Mouse (Mus musculus) CH12F3 (cell line): ENCODE measurements around the gene CK137956.

ENCODE experiments used
- in situ Hi-C: fragments of 300-500 bp; cut with MboI; formaldehyde crosslinking; loops from 2 replicates; pipeline ENCODE4 v1.14.3; 2020; ENCODE audit warnings: low sequenced_read_pairs

The CK137956 gene

DNA sequence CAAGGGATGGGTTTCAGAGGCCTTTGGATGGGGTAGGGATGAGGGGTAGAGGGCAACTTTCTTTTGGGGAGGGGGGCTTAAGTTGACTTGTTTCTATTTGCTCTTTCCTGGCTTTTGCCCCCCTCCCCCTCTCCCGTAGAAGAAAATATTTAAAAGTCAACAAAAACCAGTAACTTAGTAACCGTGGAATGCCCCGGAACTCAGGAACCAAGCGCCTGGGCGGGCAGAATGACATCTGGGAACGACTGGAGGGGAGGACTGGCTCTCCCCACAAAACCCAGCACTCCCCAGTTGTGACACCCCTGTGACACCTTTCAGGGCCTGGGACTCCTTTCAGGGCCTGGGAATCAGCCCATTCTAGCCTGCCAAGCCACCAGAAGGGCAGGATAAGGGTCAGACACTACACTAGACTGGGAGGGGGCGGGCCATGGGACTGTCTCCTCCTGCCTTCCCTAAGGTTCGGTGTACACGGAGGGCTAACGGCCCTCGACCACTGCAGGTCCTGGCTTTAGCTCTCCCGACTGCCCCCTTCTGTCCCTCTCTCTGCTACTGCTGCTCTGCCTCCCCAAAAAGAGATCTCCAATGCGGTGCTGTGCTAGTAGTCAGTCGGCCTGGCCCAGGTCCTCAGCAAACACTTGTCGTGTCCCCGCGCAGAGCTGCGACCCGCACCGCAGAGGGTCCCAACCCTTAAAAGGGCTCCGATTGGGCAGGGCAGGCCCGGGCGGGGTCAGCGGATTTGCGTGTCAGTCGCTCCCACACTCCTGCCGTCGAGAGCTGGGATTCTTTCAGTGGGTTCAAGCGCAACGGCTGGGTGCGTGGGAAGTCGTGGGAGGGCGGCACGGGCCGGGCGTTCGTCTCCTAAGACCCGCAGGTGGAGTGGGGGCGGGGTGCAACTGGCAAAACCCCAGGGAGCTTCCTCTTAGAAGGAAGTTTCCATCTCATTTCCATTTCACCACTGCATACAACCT lies at the start of gene CK137956:
TSS of gene CK137956 (minus strand) at position 51 of the 968 bp plus-strand sequence.
- in situ Hi-C loops: no loop called here

DNA sequence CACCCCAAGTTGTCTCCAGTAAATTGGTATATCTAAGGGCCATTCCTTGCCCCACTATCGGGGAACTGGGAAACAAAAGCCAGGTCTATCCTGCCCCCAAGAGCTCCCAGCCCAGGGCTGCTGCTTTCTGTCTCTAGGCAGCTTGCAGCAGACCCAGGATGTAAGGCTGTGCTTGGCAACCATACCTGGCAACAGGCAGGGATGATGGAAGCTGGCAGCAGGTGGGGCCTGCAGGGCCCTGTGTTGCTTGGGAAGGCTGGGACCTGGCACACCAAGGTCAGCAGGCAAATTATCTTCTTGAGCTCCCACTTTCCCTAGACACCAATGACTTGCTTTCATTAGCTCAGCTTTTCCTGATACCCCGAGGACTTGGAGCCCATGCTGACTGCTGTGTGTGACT lies 48.7 kb upstream of the CK137956 start:
- in situ Hi-C loops: no loop called here

DNA sequence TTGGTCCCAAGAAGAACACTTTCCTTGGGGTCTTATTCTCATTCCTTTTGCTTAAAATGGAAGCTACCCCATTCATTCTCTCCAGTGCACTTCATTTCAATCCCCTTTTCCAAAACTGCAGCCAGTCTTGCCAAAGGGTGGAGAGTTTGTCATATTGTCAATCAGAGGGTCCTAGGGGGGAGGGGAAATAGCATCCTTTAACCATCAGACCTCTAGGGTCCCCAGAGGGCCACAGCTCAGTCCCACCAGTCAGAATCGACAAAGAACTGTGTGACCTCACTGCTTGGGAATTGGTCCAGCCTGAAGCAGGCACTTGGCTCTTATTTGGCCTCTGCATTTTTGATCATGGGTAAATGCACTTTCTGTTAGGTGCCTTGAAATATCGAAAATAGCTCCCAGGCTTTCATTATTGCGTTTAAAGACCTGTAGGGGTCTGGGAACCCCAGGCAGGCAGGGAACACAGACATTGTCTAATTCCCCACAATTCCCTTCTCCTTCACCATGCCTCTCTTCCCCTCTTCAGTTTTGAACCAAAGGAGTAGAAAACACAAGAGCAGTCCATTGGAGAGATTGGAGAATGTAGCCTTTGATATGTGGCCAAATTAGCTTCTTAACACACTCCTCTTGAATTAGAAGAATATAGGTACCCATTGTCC lies 34.2 kb upstream of the CK137956 start:
- in situ Hi-C loops: no loop called here

DNA sequence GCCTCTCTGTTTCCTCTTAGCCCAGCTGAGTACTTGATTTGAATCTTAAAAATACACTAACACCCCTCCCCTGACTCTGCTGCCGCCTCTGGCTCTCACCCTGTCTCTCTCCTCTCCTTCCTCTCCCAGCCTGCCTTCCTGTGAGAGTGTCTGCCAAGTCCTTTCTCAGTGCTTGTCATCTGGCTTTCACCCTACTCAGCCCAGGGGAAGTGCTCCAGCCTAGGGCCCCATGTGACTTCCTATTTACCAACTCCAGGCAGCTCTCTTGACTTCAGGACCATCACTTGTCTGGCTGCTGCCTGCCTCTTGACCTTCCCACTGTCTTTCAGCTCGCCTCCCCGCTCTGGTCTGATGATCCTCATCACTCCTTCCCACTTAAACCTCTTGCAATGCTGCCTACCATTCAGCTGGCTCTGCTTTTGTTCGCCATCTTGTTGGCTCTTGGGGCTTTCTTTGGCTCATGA lies 31.9 kb upstream of the CK137956 start:
- in situ Hi-C loops: no loop called here

DNA sequence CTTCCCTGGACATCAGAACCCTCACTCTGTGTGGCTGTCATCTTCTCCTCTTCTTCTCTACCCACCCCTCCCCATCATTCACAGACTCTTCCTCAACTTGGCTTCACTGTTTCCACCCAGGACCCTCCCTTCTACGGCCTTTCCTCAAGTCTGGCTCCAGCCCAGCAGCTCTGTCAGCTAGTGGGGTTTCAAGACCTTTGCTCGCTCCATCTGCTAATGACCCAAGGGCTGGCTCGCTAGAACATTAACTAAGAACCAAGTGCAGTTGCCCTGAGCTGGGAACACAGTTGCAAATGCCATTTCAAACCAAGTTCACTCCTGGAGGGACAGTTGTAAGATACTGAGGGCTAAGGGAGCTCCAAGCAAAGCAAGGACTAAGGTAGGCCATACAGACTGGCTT lies 28.5 kb upstream of the CK137956 start:
- in situ Hi-C loops: no loop called here

DNA sequence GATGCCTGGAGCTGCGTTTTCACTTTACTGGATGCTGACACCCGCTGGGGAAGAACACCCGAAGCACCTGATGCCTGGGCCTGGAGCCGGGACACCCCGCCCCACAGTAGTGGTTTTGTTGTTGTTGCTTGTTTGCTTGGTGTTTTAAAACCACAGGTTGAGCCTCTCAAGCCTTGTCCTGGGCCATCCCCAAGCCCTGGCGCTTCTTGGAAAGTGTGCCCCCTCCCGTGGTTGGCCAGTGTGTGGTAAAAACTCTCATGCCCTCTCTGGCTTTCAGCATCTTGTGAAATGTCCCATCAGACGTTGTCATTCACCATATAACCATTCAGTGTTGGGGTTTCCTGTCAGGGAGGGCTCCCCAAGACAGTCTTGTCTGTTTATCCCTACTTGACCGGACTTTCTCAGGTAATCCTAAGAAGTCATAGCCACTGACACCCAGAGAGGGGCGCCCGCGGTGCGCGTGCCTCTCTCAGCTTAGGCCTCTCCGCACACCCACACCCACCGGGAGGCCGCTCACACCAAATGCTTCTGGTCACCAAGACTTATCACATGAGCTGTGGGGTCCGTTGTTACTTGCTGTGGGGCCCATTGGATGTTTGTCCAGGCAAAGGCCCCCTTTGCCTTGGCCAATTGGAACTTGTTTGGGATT lies 18.7 kb upstream of the CK137956 start:
- in situ Hi-C loops: no loop called here

DNA sequence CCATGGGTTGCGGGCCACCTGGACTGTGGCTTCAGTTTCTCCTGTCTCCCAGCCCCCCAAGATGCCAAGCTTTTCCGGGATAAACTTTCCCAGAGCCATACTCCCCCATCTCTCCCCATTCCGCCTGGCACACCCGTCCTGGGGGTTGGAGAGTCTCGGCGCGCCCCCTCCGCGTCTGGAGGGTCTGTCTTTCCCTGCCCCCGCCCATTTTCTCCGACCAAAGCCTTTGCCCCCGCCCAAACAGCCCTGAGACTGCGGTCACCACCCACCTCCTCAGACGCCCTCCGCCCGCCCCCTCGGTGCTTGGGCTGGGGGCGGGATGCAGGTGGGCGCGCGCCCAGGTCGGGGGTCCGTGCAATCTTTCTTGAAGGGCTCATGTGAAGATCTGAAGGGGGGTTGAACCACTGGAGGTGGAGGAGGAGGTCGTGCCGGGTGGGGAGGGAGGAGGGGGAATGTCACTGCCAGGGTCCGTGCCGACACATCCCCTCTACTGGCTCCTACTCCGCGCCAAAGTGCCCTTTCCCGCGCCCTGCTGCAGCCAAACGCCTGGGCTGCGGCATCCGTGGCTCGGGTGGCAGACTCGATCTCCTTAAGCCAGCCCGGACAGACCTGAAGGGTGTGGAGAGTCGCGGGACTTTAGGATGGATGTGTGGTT lies 17.9 kb upstream of the CK137956 start:
- in situ Hi-C loops: no loop called here

DNA sequence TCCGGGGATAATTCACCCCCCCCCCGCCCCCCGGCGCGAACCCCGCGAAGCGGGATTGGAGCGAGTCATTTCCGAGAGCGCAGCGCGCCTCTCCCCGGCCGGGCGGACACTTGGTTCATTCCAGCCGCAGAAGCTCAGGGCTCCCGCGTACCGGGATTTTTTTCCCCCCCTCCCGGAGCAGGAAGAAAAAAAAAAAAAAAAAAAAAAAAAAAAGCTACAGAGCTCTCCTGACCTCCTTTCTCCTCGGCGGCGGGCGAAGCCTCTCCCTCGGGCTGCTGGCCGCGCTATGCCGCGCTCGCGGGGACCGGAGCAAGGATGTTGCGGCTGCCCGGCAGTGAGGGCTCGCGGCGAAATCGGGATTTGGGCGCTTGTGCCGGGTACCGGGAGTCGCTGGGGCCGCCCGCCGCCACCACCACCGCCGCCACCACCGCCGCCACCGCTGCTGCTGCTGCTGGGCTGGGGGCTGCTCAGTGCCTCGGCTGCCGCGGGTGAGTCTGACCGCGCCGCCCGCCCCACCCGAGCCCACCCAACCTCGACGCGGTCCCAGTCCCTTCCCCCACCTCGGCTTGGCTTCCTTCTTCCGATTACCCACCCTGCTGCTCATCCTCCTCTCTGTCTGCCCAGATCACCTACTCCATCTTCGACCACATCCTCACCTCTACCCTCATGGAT lies 17.2 kb upstream of the CK137956 start, which contains the start of gene Csmd2:
TSS of gene Csmd2 (plus strand) at position 74 of the 672 bp plus-strand sequence.
- in situ Hi-C loops: no loop called here

DNA sequence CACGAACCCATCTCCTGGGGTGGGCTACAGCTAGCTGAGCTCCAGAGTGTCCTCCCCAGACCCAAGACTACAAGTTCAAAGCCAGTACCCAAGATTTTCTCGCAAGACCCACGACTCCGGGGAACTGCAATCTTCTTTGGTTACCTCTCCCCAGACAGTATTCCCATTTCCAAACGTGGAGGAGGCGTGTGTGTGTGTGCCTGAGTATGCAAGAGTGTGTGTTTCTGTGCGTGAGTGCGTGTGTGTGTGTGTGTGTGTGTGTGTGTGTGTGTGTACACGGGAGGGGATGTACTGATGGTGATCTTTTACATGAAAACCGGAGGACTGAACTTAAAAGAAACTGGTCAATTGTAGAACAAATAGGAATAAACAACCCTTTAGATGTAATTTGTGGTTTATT lies 16.5 kb upstream of the CK137956 start:
- in situ Hi-C loops: no loop called here

DNA sequence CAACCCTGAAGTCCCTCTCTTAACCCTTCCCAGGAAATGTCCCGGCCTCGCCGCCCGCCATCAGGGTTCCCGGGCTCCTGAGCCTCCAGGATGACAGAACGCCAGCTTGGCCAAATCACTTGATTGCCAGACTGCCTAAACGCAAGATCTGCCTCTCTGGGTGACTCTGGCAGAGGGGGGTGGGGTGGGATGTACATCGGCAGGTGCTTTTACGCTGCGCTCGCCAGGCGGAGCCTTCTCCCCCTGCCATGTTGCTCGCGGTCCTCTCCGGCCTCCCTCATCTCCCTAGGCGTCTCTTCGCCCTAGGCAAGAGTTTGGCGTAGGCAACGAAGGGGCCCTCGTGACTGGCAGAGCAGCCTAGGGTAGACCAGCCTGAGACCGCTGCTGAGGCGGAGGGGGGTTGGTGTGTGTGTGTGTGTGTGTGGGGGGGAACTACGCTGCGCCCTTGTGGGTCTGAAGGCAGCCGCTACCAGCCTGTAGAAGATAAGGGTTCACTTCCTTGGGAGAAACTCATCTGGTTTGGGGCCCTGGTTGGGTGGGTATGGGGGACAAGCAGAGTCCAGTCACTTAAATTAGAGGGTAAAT lies 15.8 kb upstream of the CK137956 start:
- in situ Hi-C loops: no loop called here

DNA sequence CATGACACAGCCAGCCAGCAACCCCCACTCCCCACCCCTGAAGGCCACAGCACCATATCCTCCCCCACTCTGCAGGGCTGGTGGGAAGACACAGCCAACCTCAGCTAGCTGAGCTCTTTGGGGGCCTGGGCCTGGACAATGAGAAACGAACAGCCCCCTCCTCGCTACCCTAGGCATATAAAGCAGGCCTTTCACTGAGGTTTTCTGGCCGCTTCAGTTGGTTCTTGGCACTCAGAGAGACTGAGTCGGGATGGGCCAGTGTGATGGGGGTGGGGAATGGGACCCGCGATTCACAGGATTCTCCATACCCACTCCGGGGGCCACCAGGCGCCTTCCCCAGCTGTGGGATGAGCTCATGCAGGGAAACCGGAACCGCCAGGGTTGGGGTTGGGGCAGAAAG lies 15.1 kb upstream of the CK137956 start:
- in situ Hi-C loops: no loop called here

DNA sequence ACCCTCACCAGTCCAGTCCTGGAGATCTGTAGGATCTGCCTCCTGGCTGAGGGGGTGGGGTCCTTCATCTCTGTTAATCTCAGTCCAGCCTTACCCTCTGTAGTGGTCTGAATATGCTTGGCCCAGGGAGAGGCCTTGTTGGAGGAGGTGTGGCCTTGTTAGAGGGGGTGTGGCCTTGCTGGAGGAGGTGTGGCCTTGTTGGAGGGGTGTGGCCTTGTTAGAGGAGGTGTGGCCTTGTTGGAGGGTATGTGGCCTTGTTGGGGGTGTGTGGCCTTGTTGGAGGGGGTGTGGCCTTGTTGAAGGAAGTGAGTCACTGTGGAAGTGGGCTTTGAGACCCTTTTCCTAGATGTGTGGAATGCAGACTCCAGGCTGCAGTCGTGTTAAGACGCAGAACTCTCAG lies 13.7 kb upstream of the CK137956 start:
- in situ Hi-C loops: no loop called here

DNA sequence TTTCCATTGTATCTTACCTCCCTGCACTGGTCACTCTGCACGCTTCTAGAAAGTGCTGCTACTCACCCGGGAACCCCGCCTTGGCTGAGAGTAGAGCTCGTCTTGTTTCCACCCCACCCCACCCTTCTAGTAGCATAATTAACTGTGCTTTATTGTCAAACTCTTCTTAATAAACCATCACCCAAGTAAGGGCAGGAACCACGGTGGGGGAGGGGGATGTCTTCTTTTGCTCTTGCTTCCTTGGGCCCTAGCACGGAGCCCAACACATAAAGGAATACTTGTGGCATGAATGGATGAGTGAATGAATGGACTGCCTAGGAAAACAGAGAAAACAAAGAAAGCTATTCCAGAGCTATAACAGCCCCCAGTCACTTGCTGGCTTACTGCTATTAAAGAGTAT lies 10.4 kb upstream of the CK137956 start:
- in situ Hi-C loops: no loop called here

DNA sequence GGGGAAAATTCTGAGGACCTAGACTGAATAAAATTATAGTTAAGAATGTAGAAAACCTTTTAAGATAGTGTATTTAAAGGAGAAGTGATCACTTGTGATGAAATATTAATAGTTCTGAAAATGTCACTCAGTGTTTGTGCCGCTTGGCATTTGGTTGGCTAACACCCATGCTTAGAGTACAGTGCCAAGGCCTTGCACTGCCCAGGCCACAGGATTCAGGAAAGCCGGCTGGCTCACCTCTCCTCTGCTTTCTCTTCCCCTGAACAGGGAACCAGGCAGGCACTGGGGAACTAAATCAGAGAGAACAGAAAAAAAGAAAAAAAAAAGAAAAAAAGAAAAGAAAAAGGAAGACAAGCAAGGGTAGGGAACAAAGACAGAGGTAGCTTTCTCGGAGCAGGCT lies 2.2 kb upstream of the CK137956 start:
- in situ Hi-C loops: no loop called here

DNA sequence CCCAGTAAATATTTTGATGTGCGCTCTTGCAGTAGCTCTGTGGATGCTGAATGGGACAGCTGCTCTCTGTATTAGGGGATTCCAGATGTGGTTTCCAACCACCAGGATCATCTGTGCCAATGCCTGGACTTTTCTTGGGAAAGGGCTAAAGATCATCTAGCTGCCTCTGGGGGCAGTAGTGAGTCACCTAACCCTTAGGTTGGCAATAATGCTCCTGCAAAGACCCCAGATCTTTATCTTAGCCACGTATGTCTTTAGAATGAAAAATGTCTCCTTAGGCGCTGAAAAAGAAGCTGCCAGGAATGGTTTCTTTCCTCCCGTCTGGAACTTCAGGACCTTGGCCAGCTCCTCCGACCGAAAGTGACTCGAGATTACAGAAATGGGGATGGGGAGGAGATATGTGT lies 731 bp downstream of the CK137956 start:
- in situ Hi-C loops: no loop called here

DNA sequence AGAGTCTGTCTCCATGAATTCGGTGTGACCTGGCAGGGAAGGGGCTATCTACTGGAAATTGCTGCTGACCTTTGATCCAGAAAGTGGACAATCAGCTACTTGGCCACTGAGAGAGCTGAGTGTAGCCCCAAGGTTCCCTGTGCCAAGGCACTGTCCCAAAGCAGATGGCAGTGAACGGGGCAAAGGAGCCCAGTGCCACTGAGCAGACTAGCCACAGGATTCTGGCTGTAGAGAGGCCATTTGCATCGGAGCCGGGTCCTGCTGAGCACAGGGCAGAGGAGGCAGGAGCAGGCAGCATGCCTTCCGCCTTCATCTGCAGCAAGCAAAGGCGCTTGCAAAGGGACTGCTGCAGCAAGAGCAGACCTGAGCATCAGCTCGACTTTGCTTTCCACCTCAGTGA lies 1.6 kb downstream of the CK137956 start:
- in situ Hi-C loops: no loop called here

DNA sequence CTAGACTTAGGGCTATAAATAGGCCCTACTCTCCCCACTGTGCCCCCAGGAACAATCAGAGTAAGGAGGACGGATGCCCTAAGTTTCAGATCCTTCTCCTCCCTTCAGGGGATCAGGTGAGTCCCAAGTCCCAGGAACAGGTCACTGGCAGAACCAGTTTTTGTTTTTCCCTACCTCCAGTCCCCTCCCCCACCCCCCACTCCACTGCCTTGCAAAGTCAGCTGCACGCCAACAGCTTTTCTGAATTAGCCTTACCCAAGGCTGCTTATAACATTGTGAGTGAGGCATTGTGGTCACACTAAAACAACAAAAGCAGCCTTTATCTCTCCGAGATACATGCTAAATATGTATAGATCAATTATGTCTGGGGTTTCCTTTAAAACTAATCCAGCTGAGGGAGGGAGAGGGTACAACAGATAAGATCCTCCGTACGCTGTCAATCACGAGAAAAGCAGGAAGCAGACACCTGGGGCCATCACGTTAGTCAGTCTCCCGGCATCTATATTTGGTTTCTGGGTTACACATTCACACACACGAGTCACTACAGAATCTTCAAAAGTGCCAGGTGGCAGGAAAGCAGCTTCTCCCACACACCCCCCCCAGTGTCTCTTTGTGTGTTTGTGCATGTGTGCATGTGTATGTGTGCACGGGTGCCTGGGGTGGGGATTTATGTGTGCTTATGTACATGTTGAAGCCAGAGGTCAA lies 17.6 kb downstream of the CK137956 start:
- in situ Hi-C loops: no loop called here

DNA sequence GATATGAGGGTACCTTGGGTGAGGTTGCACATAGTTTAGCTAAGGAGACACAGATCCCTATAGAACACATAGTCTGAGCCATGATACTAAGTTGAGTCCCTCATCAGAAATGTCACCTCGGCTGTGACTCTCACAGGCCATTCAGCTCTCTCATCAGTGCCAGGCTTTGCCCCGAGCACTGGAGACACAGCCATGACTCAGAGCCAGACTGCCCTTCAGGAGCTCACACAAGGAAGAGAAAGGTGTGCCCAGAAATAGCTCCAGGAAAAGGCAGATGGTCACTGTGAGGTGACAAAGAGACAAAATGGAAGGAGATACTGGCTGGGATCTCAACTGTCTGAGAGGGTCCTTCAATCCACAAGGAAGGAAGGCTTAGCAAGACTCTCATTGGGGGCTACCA lies 23.1 kb downstream of the CK137956 start:
- in situ Hi-C loops: no loop called here

DNA sequence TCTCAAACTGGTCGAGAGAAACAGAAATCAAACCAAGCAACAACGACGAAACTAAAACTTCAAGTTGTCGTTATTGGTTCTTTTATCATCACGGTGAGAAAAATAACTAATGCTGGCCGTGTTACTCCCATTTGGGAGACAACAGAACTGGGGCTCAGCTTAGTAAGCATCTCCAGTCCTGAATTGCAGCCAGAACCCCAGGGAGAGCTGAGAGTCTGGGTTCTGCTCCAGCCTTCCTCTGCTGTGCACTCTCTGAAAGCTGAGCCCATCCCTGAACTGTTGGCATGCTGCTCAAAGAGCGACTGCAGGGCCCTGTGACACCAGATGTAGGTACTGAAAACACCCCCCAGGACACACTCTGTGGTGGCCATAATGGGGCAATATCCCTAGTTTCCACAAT lies 33.3 kb downstream of the CK137956 start:
- in situ Hi-C loops: no loop called here
